Mouse (Mus musculus): ENCODE results near the gene Ifnz. TPM values are rescaled to one million over a fixed set of nuclear protein-coding genes. Genes with fewer than 3 reads are reported as not detected.
"Not testable (repeated sequence)": the region's sequence is repeated elsewhere in the genome, so short reads cannot be mapped to it uniquely, and the experiment has no call there.

Gene Ifnz
- total and polyA plus RNA-seq, 2 experiments from 2014 or later, result 0.33 TPM; not detected in 1

- not testable (repeated sequence) for ATAC-seq; H3K27ac ChIP-seq (ENCODE audit: low read depth, low read length); H3K9me3 ChIP-seq (ENCODE audit: low read length); H3K36me3 ChIP-seq (ENCODE audit: insufficient read depth); H3K9ac ChIP-seq; H3K4me1 ChIP-seq (ENCODE audit: insufficient read depth); H3K27me3 ChIP-seq (ENCODE audit: insufficient read depth, low read length)
- peak overlapping the region; percentile 56 for H3K4me2 ChIP-seq (ENCODE audit: low read depth)
- peak; percentile 32 for DNase-seq
- peak overlapping the region; percentile 23 for H3K4me3 ChIP-seq (ENCODE audit: low read depth, low read length)
- TF ChIP-seq CTCF (IDR thresholded peaks at IDR 0.05; ENCODE audit: low read depth), result peak; percentile 64
- 3% methylated on average over 26 of the region's 42 CpGs for WGBS
These were observed 18.4 kb upstream of the Ifnz start for GRCm38 (mm10) chr4:88763384-88764018.

GRCm38 (mm10) chr4:88773534-88773933 lies 8.4 kb upstream of the Ifnz start, which contains the start of gene Gm13290:
Gene Gm13290 (plus strand): TSS chr4:88773834.
- H3K9ac ChIP-seq; H3K4me1 ChIP-seq (ENCODE audit: insufficient read depth); DNase-seq; H3K4me3 ChIP-seq (ENCODE audit: low read depth, low read length); H3K36me3 ChIP-seq (ENCODE audit: insufficient read depth); H3K4me2 ChIP-seq (ENCODE audit: low read depth); H3K27ac ChIP-seq (ENCODE audit: low read depth, low read length); H3K27me3 ChIP-seq (ENCODE audit: insufficient read depth, low read length); ATAC-seq; H3K9me3 ChIP-seq (ENCODE audit: low read length): not testable (repeated sequence)
- WGBS, result no CpG with 5 or more reads among the region's 32 CpGs

- H3K36me3 ChIP-seq (ENCODE audit: insufficient read depth); H3K27ac ChIP-seq (ENCODE audit: low read depth, low read length); H3K4me1 ChIP-seq (ENCODE audit: insufficient read depth); H3K9ac ChIP-seq; H3K4me3 ChIP-seq (ENCODE audit: low read depth, low read length); H3K27me3 ChIP-seq (ENCODE audit: insufficient read depth, low read length); H3K9me3 ChIP-seq (ENCODE audit: low read length); H3K4me2 ChIP-seq (ENCODE audit: low read depth); DNase-seq; ATAC-seq: not testable (repeated sequence)
- no CpG with 5 or more reads among the region's 29 CpGs for WGBS
These were observed 5.3 kb upstream of the Ifnz start, which contains the start of gene Gm13289 for GRCm38 (mm10) chr4:88776622-88777021. Gene Gm13289 (plus strand): TSS chr4:88776922.

DNA sequence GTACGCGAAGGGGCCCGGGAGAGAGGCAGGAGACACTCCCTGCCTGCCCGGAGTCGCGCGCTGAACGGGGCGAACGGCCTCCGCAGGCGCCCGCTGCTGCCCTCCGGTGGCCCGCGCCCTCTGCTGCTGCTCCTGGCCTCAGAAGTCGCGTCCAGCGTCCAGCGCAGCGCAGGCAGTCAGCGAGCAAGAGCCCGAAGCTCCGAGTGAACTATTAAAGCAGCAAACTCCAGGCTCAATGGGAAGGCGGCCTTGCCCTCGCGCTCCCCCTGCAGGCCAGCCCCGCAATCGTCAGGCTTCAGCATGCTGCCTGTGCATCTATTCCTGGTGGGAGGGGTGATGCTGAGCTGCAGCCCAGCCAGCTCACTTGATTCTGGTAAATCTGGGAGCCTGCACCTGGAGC lies 2.4 kb upstream of the Ifnz start, which contains the start of gene Gm13272:
Gene Gm13272 (plus strand): TSS at position 301 of the 400 bp plus-strand sequence.
- H3K4me3 ChIP-seq (ENCODE audit: low read depth, low read length); H3K27ac ChIP-seq (ENCODE audit: low read depth, low read length); H3K4me2 ChIP-seq (ENCODE audit: low read depth); H3K9ac ChIP-seq; ATAC-seq; H3K27me3 ChIP-seq (ENCODE audit: insufficient read depth, low read length); DNase-seq; H3K4me1 ChIP-seq (ENCODE audit: insufficient read depth); H3K36me3 ChIP-seq (ENCODE audit: insufficient read depth); H3K9me3 ChIP-seq (ENCODE audit: low read length): not testable (repeated sequence)
- no CpG with 5 or more reads among the region's 29 CpGs for WGBS

DNA sequence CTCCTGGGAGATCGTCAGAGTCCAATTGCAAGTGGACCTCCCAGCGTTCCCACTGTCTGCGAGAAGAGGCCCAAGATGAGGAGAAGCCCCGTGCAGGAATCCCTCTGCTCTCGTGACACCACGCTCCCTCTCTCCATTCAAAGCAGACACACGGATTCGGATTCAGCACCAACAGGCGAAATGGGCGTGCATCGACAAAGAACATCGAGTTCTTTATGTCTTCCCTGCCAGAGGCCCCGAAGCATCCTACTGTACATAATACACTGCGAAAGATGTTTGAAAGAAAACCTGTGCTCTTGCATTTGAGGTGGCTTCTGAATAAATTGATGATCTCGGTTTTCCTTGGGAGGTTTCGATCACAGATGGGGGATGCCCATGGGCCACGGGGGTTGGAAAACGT lies 1.6 kb upstream of the Ifnz start:
- not testable (repeated sequence) for DNase-seq; H3K27me3 ChIP-seq (ENCODE audit: insufficient read depth, low read length); H3K9ac ChIP-seq; H3K4me1 ChIP-seq (ENCODE audit: insufficient read depth); ATAC-seq; H3K4me2 ChIP-seq (ENCODE audit: low read depth); H3K9me3 ChIP-seq (ENCODE audit: low read length); H3K4me3 ChIP-seq (ENCODE audit: low read depth, low read length); H3K36me3 ChIP-seq (ENCODE audit: insufficient read depth); H3K27ac ChIP-seq (ENCODE audit: low read depth, low read length)
- WGBS, result 59% methylated on average over 14 of the region's 18 CpGs

GRCm38 (mm10) chr4:88782335-88782734 lies 404 bp downstream of the Ifnz start:
- H3K9me3 ChIP-seq (ENCODE audit: low read length); H3K36me3 ChIP-seq (ENCODE audit: insufficient read depth); H3K27ac ChIP-seq (ENCODE audit: low read depth, low read length); ATAC-seq; H3K4me3 ChIP-seq (ENCODE audit: low read depth, low read length); DNase-seq; H3K4me1 ChIP-seq (ENCODE audit: insufficient read depth); H3K27me3 ChIP-seq (ENCODE audit: insufficient read depth, low read length); H3K9ac ChIP-seq: not testable (repeated sequence)
- WGBS, result 0% methylated on average over 3 of the region's 31 CpGs
- H3K4me2 ChIP-seq (ENCODE audit: low read depth), result peak overlapping the region; percentile 34; the same call in 1 of the 2 replicates

DNA sequence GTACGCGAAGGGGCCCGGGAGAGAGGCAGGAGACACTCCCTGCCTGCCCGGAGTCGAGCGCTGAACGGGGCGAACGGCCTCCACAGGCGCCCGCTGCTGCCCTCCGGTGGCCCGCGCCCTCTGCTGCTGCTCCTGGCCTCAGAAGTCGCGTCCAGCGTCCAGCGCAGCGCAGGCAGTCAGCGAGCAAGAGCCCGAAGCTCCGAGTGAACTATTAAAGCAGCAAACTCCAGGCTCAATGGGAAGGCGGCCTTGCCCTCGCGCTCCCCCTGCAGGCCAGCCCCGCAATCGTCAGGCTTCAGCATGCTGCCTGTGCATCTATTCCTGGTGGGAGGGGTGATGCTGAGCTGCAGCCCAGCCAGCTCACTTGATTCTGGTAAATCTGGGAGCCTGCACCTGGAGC lies 3.5 kb downstream of the Ifnz start, which contains the start of gene Gm13276:
Gene Gm13276 (plus strand): TSS at position 301 of the 400 bp plus-strand sequence.
- DNase-seq; H3K27me3 ChIP-seq (ENCODE audit: insufficient read depth, low read length); H3K4me3 ChIP-seq (ENCODE audit: low read depth, low read length); H3K9me3 ChIP-seq (ENCODE audit: low read length); H3K4me2 ChIP-seq (ENCODE audit: low read depth); H3K27ac ChIP-seq (ENCODE audit: low read depth, low read length); H3K4me1 ChIP-seq (ENCODE audit: insufficient read depth); H3K9ac ChIP-seq; ATAC-seq; H3K36me3 ChIP-seq (ENCODE audit: insufficient read depth): not testable (repeated sequence)
- WGBS, result no CpG with 5 or more reads among the region's 27 CpGs

All from forebrain, postnatal 0 days (tissue).